Mouse (Mus musculus) spleen, adult 2 months (tissue): ENCODE results near the gene Gm10320.

Source experiments
- CTCF ChIP-seq: fragments of 200-500 bp; IDR thresholded peaks from 2 replicates; pipeline ENCODE4 v1.5.1; 2011; ENCODE audit warnings: mild to moderate bottlenecking, inconsistent platforms; ENCODE audit not compliant: insufficient read depth, insufficient read length, insufficient replicate concordance; ENCODE audit errors: extremely low read depth
- POLR2A ChIP-seq: fragments of 200-500 bp; IDR thresholded peaks from 2 replicates; pipeline ENCODE4 v1.6.1; 2011; ENCODE audit warnings: low read depth, low read length, inconsistent platforms

DNA sequence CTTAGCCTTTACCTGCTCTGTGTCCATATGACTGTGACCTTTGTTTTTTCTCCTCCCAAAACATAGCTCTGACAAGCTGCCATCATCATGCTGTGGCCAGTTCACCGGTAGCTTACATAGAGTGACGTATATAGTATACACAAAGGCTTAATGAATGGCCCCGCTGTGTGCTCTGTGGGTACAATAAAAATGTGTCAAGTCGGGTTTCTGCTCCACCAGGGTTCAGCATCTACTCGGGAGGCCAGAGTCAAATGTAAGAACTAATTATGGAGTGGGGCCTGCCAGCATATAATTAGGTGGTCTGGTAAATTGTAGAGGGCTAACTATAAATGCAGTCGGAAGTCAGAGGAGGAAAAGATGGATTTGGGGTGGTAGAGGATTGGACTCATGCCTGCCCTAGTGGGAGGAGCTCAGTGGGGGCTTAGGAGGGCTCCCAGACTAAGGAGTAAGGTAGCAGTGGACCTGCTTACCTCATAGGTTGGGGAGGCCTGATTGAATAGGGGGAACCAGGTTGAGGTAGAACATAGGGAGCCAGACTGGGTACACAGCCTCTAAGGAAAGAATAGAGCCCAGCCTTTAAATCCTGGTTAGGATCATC, 32.0 kb upstream of the Gm10320 start:
- no peak for TF ChIP-seq CTCF
- no peak for TF ChIP-seq POLR2A
